Mouse (Mus musculus): ENCODE measurements around the gene Prpf4. TPM values are rescaled to one million over a fixed set of nuclear protein-coding genes. Genes with fewer than 3 reads are reported as not detected.

The Prpf4 gene
- polyA plus RNA-seq, 1 experiment from 2014 or later = 19.5 TPM

- H3K4me2 ChIP-seq (replicated peaks) = no peak overlapping the region
- WGBS = 38% methylated on average over 6 of the region's 6 CpGs
- ATAC-seq (replicated peaks) = no peak
- H3K4me3 ChIP-seq = no peak overlapping the region
- H3K27me3 ChIP-seq = no peaks in the 10 kb centered on the region
- peaks cover 78% of the 10 kb centered on the region for H3K36me3 ChIP-seq
- no peak overlapping the region for H3K9ac ChIP-seq (replicated peaks)
- no peak overlapping the region for H3K27ac ChIP-seq (replicated peaks)
- H3K4me1 ChIP-seq = no peaks in the 10 kb centered on the region
- H3K9me3 ChIP-seq = no peaks in the 10 kb centered on the region
Observed at GRCm38 (mm10) chr4:62393459-62393858, 15.1 kb upstream of the Prpf4 start.

DNA sequence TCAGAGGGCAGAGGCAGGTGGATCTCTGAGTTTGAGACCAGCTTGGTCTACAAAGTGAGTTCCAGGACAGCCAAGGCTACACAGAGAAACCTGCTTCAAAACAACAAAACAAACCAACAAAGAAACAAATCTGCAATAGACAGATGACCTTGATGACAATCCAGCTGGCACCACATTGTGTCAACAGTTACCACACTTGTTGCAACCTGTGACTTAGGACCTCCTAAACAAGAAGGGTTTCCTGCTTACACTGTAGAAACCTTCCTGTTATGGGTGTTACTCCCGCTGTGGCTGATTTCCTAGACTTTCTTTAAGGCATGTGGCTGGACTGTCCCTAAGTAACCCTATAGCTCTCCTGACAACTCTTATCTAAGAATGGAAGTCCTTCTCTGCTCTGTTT is 12.8 kb upstream of the Prpf4 start:
- Histone ChIP-seq H3K36me3 (peaks cover 80% of the 10 kb centered on the region), H3K27ac (replicated peaks) (no peak overlapping the region), H3K4me2 (replicated peaks) (no peak overlapping the region), H3K4me1 (no peaks in the 10 kb centered on the region), H3K9ac (replicated peaks) (no peak overlapping the region), H3K4me3 (no peak overlapping the region), H3K27me3 (no peaks in the 10 kb centered on the region), H3K9me3 (no peaks in the 10 kb centered on the region)
- WGBS = 89% methylated on average over 1 of the region's 1 CpGs
- ATAC-seq (replicated peaks) = no peak

DNA sequence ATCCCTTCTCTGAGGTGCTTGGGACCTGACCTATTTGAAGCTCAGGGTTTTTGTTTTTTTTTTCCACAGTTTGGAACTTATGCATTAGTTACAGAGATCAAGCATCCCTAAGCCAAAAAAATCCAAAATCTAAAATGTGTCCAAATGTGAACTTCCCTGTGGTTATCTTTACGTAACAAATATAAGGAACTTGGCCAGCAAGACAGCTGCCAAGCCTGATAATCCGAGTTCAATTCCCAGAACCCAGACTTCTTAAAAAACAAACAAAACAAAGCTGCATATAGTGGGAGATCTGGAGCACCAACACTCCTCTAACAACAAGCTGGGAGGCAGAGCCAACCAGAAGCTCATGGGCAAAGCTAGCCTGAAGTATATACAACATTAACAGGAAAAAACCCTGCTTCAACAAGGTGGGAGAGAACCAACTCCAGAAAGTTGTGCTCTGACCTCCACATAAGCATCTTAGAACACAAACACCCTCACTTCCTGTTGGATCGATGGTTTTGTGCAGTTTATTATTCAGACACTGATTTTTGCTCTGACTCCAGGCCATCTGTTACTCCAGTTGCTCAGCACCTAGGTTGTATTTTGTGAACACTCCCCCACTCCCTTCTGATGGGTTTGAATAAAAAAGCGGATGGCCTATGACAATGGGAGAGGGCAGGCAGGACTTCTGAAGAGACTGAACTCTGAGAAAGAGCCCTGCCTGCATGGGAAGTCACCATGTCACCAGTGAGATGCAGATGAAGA is 10.8 kb upstream of the Prpf4 start:
- H3K9me3 ChIP-seq = no peaks in the 10 kb centered on the region
- H3K27ac ChIP-seq (replicated peaks) = no peak overlapping the region
- no peaks in the 10 kb centered on the region for H3K27me3 ChIP-seq
- ATAC-seq (replicated peaks) = no peak
- no peak overlapping the region for H3K9ac ChIP-seq (replicated peaks)
- H3K4me3 ChIP-seq = no peak overlapping the region
- no peak overlapping the region for H3K4me2 ChIP-seq (replicated peaks)
- no peaks in the 10 kb centered on the region for H3K4me1 ChIP-seq
- H3K36me3 ChIP-seq = peaks cover 81% of the 10 kb centered on the region
- 87% methylated on average over 4 of the region's 4 CpGs for WGBS

DNA sequence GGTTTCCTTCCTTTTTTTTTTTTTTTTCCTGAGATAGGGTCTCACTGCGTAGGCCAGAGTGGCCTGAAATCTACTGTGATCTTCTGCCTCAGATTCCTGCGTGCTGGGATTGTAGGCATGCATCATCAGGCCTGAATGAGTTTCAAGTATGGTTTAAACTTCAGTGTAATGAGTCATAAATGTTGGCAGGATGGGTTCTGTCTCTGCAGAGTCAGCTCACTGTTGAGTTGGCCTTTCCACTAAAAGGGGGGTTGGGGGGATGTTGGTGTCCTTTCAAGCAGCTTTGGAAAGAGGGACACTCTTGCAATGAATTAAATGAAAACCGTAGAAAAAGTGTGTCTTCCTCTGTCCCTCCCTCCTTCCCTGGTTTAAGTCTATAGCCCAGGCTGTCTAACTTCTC is 9.6 kb upstream of the Prpf4 start:
- ATAC-seq (replicated peaks) = no peak
- H3K9ac ChIP-seq (replicated peaks) = no peak overlapping the region
- no peak overlapping the region for H3K27ac ChIP-seq (replicated peaks)
- H3K4me2 ChIP-seq (replicated peaks) = no peak overlapping the region
- WGBS = over 99% methylated on average over 3 of the region's 3 CpGs
- H3K4me1 ChIP-seq = no peaks in the 10 kb centered on the region
- H3K9me3 ChIP-seq = no peaks in the 10 kb centered on the region
- peaks cover 81% of the 10 kb centered on the region for H3K36me3 ChIP-seq
- no peak overlapping the region for H3K4me3 ChIP-seq
- H3K27me3 ChIP-seq = no peaks in the 10 kb centered on the region

GRCm38 (mm10) chr4:62406133-62406532 is 2.5 kb upstream of the Prpf4 start:
- Histone ChIP-seq H3K27ac (replicated peaks) (no peak overlapping the region), H3K4me2 (replicated peaks) (no peak overlapping the region), H3K9me3 (no peaks in the 10 kb centered on the region), H3K27me3 (no peaks in the 10 kb centered on the region), H3K4me3 (no peak overlapping the region), H3K36me3 (peaks cover 22% of the 10 kb centered on the region), H3K4me1 (peaks cover 44% of the 10 kb centered on the region), H3K9ac (replicated peaks) (no peak overlapping the region)
- no peak for ATAC-seq (replicated peaks)
- 81% methylated on average over 4 of the region's 4 CpGs for WGBS

GRCm38 (mm10) chr4:62407730-62408582 is 641 bp upstream of the Prpf4 start:
- peak overlapping the region; percentile 64 for H3K9ac ChIP-seq (replicated peaks)
- peak overlapping the region; percentile 57 for H3K4me3 ChIP-seq
- peak overlapping the region; percentile 46 for H3K4me2 ChIP-seq (replicated peaks)
- ATAC-seq (replicated peaks) = peak; percentile 69
- peaks cover 44% of the 10 kb centered on the region for H3K4me1 ChIP-seq
- 0% methylated on average over 35 of the region's 35 CpGs for WGBS
- peak overlapping the region; percentile 67 for H3K27ac ChIP-seq (replicated peaks)
- H3K9me3 ChIP-seq = no peaks in the 10 kb centered on the region
- peaks cover 20% of the 10 kb centered on the region for H3K36me3 ChIP-seq
- H3K27me3 ChIP-seq = no peaks in the 10 kb centered on the region

DNA sequence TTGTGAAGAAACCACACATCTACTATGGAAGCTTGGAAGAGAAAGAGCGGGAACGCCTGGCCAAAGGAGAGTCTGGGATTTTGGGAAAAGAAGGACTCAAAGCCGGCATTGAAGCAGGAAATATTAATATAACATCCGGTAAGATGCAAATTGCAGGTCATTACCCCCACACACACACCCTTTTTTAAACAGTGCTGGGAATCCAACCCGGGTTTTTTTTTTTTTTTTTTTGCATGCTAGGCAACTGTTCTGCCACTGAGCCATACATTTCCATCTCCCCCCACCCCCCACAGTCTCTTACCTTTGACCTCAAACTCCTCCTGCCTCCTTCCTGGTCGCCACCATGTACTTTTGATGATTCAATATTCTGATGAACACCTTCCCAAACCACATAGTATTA is 1.0 kb downstream of the Prpf4 start:
- Histone ChIP-seq H3K4me2 (replicated peaks) (peak overlapping the region; percentile 53), H3K9me3 (no peaks in the 10 kb centered on the region), H3K9ac (replicated peaks) (peak overlapping the region; percentile 73), H3K4me1 (peaks cover 42% of the 10 kb centered on the region), H3K4me3 (peak overlapping the region; percentile 57), H3K27me3 (no peaks in the 10 kb centered on the region), H3K36me3 (peaks cover 31% of the 10 kb centered on the region), H3K27ac (replicated peaks) (no peak overlapping the region)
- WGBS = 44% methylated on average over 6 of the region's 6 CpGs
- ATAC-seq (replicated peaks) = no peak

- Histone ChIP-seq H3K27ac (replicated peaks) (no peak overlapping the region), H3K36me3 (peaks cover 38% of the 10 kb centered on the region), H3K4me1 (peaks cover 38% of the 10 kb centered on the region), H3K4me3 (0 out of 2 replicates have a peak overlapping the region, but pooled peaks have one; percentile 57), H3K27me3 (no peaks in the 10 kb centered on the region), H3K9me3 (no peaks in the 10 kb centered on the region), H3K4me2 (replicated peaks) (peak overlapping the region; percentile 53), H3K9ac (replicated peaks) (no peak overlapping the region)
- ATAC-seq (replicated peaks) = no peak
- 81% methylated on average over 2 of the region's 2 CpGs for WGBS
Observed at GRCm38 (mm10) chr4:62410325-62410724, 1.7 kb downstream of the Prpf4 start.

GRCm38 (mm10) chr4:62411606-62412005 is 3.0 kb downstream of the Prpf4 start:
- H3K36me3 ChIP-seq = peaks cover 51% of the 10 kb centered on the region
- H3K9ac ChIP-seq (replicated peaks) = no peak overlapping the region
- 96% methylated on average over 10 of the region's 10 CpGs for WGBS
- H3K4me2 ChIP-seq (replicated peaks) = no peak overlapping the region
- H3K4me1 ChIP-seq = peaks cover 25% of the 10 kb centered on the region
- H3K9me3 ChIP-seq = no peaks in the 10 kb centered on the region
- no peak overlapping the region for H3K4me3 ChIP-seq
- ATAC-seq (replicated peaks) = no peak
- no peaks in the 10 kb centered on the region for H3K27me3 ChIP-seq
- no peak overlapping the region for H3K27ac ChIP-seq (replicated peaks)

DNA sequence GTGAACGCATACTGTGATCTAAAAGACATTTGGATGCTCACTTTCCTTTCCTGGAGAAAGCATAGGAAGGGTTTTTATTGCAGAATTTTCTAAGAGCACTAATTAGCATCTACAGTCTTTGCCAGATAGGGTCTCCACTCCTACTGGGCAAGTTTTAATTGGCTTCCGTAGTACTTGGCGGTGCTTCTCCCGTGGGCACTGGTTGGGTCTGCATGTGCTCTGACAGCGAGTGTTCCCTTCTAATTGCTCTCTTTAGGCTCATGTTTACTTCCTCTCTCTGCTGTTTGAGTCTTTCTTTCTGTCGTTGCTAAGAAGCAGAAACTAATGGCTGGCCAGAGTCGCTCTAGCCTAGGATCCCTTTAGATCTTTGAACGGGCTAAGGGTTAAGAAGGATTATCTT is 9.9 kb downstream of the Prpf4 start:
- Histone ChIP-seq H3K9ac (replicated peaks) (no peak overlapping the region), H3K4me3 (no peak overlapping the region), H3K36me3 (peaks cover 93% of the 10 kb centered on the region), H3K27ac (replicated peaks) (no peak overlapping the region), H3K9me3 (no peaks in the 10 kb centered on the region), H3K27me3 (no peaks in the 10 kb centered on the region), H3K4me1 (no peaks in the 10 kb centered on the region), H3K4me2 (replicated peaks) (no peak overlapping the region)
- WGBS = 44% methylated on average over 8 of the region's 8 CpGs
- peak; percentile 41; the same call in 1 of the 2 replicates for ATAC-seq (replicated peaks)

DNA sequence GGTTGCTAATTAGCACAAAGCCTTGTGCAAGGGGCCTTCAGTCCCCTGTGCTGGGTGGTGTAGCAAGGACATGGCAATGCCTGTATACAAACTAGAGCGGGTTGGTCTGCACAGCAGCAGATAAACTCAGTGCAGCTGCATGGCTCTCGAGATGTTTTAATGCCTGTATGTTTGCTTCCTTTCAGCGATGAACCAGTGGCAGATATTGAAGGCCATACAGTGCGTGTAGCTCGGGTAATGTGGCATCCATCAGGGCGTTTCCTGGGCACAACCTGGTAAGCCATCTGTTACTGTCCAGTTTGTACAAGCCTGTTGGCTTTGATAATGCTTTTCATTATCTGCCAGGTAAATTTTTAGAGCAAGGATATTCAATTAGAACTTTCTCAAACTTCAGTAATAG is 10.5 kb downstream of the Prpf4 start:
- H3K4me1 ChIP-seq = no peaks in the 10 kb centered on the region
- ATAC-seq (replicated peaks) = no peak
- H3K27ac ChIP-seq (replicated peaks) = no peak overlapping the region
- no peak overlapping the region for H3K4me3 ChIP-seq
- peaks cover 93% of the 10 kb centered on the region for H3K36me3 ChIP-seq
- H3K9me3 ChIP-seq = no peaks in the 10 kb centered on the region
- no peak overlapping the region for H3K4me2 ChIP-seq (replicated peaks)
- H3K27me3 ChIP-seq = no peaks in the 10 kb centered on the region
- WGBS = 94% methylated on average over 6 of the region's 6 CpGs
- H3K9ac ChIP-seq (replicated peaks) = no peak overlapping the region

- Histone ChIP-seq H3K4me3 (no peak overlapping the region), H3K9ac (replicated peaks) (no peak overlapping the region), H3K9me3 (no peaks in the 10 kb centered on the region), H3K4me1 (no peaks in the 10 kb centered on the region), H3K27ac (replicated peaks) (no peak overlapping the region), H3K4me2 (replicated peaks) (no peak overlapping the region), H3K27me3 (no peaks in the 10 kb centered on the region), H3K36me3 (peaks cover 45% of the 10 kb centered on the region)
- no peak for ATAC-seq (replicated peaks)
- 94% methylated on average over 4 of the region's 4 CpGs for WGBS
Observed at GRCm38 (mm10) chr4:62425891-62426290, 17.3 kb downstream of the Prpf4 start.

All from forebrain, embryonic 15.5 days (tissue).